Mouse (Mus musculus): Measurements from ENCODE around the gene Prss23. TPM values are rescaled to one million over a fixed set of nuclear protein-coding genes. Genes with fewer than 3 reads are reported as not detected.

Gene Prss23
- total and polyA plus RNA-seq, 3 experiments, result not detected

GRCm38 (mm10) chr7:89508672-89509071, 18.3 kb downstream of the Prss23 start (continued):
- TF ChIP-seq NRF1 (IDR thresholded peaks at IDR 0.05; ENCODE audit: insufficient read depth, low read depth, low read length, poor library complexity, severe bottlenecking) (no peak), ZMIZ1 (IDR thresholded peaks at IDR 0.05; ENCODE audit: low read depth, low read length) (no peak)

DNA sequence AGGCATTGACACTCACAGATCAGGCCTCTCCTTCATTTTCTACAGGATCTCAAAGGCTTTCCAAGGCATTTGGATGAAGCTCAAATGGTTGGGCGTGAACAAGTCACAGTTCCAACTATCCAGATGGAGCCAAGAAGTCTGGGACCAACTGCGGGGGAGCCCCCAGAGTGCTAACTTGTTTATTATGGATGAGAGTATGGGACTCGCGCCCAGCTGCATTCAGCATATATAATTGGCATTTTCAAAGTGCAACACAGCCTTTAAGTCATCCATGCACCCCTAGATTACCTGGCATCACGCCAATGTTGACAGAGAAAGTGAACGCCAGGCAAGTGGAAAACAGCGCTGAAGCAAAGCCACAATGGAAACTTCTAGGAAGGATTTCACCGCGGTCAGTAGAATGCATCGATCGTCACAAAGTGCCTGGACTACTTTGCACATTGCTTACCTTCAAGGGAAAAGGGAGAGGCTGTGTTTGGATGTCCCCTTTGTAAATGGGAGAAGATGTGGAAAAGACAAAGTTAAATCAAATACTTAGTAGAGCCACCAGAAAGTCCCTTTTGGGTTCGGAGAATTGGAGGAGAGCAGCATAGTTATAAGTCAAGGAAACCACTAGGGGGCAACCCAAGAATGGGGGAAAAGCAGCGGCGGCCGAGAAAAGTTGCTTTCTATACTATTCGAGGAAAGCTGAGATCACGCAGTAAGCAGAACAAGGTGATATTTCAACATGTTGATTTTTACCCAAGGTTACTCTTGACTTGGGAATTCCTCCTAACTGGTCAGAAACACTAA, 27.3 kb downstream of the Prss23 start:
- Histone ChIP-seq H3K4me1 (ENCODE audit: control insufficient read depth in 1 of 2, insufficient read depth in 2 of 2, low read length in 2 of 2) (no peaks in the 10 kb centered on the region), H3K9me3 (replicated peaks; ENCODE audit: insufficient read depth, low read length) (no peaks in the 10 kb centered on the region), H3K27ac (ENCODE audit: control insufficient read depth, low read depth, low read length) (no peak overlapping the region), H3K4me3 (ENCODE audit: control insufficient read depth in 1 of 2, insufficient read depth in 1 of 2, low read depth in 2 of 2, low read length in 2 of 2) (no peak overlapping the region), H3K36me3 (ENCODE audit: control insufficient read depth in 1 of 2, insufficient read depth in 2 of 2, low read length in 2 of 2) (no peaks in the 10 kb centered on the region), H3K79me2 (ENCODE audit: control insufficient read depth, insufficient read depth, low read length, poor library complexity) (no peaks in the 10 kb centered on the region), H3K27me3 (ENCODE audit: control insufficient read depth in 1 of 2, insufficient read depth in 2 of 2, low read length in 2 of 2) (no peaks in the 10 kb centered on the region; a peak in 1 of 4 replicates), H3K9ac (ENCODE audit: control insufficient read depth, low read depth, low read length, poor library complexity, severe bottlenecking) (no peak overlapping the region)
- TF ChIP-seq POLR2AphosphoS2 (IDR thresholded peaks at IDR 0.05; ENCODE audit: low read length), result no peak
- no peak for TF ChIP-seq JUND (IDR thresholded peaks at IDR 0.05; ENCODE audit: low read depth, low read length)
- TF ChIP-seq GABPA (IDR thresholded peaks at IDR 0.05; ENCODE audit: low read depth, low read length), result no peak
- peak; percentile 14 to 56 (median 54); a peak in 4 of 6 replicates for TF ChIP-seq CTCF (IDR thresholded peaks at IDR 0.05 in 2 of 3, conservative IDR thresholded peaks at IDR 0.05 in 1 of 3; ENCODE audit: control insufficient read depth in 1 of 3, insufficient read depth in 1 of 3, low read depth in 2 of 3, low read length in 3 of 3, poor library complexity in 1 of 3, severe bottlenecking in 1 of 3)
- TF ChIP-seq NRF1 (IDR thresholded peaks at IDR 0.05; ENCODE audit: insufficient read depth, low read depth, low read length, poor library complexity, severe bottlenecking), result no peak
- TF ChIP-seq RAD21 (IDR thresholded peaks at IDR 0.05; ENCODE audit: low read depth, low read length), result peak; percentile 50
- no peak for TF ChIP-seq NELFE (IDR thresholded peaks at IDR 0.05; ENCODE audit: low read depth, low read length)
- no peak for TF ChIP-seq SIN3A (IDR thresholded peaks at IDR 0.05; ENCODE audit: low read length)
- no peak for TF ChIP-seq KAT2A (conservative IDR thresholded peaks at IDR 0.05; ENCODE audit: low read depth, low read length)
- peak; percentile 31 for TF ChIP-seq SMC3 (IDR thresholded peaks at IDR 0.05; ENCODE audit: low read depth, low read length)
- TF ChIP-seq MYB (IDR thresholded peaks at IDR 0.05; ENCODE audit: low read depth, low read length), result no peak
- no peak for TF ChIP-seq MAX (IDR thresholded peaks at IDR 0.05; ENCODE audit: low read length)
- no peak for TF ChIP-seq POLR2AphosphoS5 (IDR thresholded peaks at IDR 0.05; ENCODE audit: borderline replicate concordance, low read depth, low read length)
- TF ChIP-seq GATA1 (IDR thresholded peaks at IDR 0.05; ENCODE audit: low read depth, low read length), result no peak
- peak; percentile 29 for DNase-seq (ENCODE audit: low read depth, low spot score)

GRCm38 (mm10) chr7:89483769-89484568, 43.0 kb downstream of the Prss23 start:
- no peaks in the 10 kb centered on the region for H3K79me2 ChIP-seq (ENCODE audit: control insufficient read depth, insufficient read depth, low read length, poor library complexity)
- H3K4me3 ChIP-seq (ENCODE audit: control insufficient read depth in 1 of 2, insufficient read depth in 1 of 2, low read depth in 2 of 2, low read length in 2 of 2), result no peak overlapping the region
- no peaks in the 10 kb centered on the region for H3K36me3 ChIP-seq (ENCODE audit: control insufficient read depth in 1 of 2, insufficient read depth in 2 of 2, low read length in 2 of 2)
- no peaks in the 10 kb centered on the region for H3K27me3 ChIP-seq (ENCODE audit: control insufficient read depth in 1 of 2, insufficient read depth in 2 of 2, low read length in 2 of 2)
- H3K9ac ChIP-seq (ENCODE audit: control insufficient read depth, low read depth, low read length, poor library complexity, severe bottlenecking), result no peak overlapping the region
- TF ChIP-seq E2F4 (IDR thresholded peaks at IDR 0.05; ENCODE audit: borderline replicate concordance, low read depth, low read length), result no peak
- TF ChIP-seq EP300 (IDR thresholded peaks at IDR 0.05; ENCODE audit: low read depth in 1 of 2, low read length in 2 of 2), result no peak
- no peak for TF ChIP-seq MEF2A (IDR thresholded peaks at IDR 0.05; ENCODE audit: extremely low read depth, insufficient replicate concordance, low read depth, low read length, poor library complexity, severe bottlenecking)
- no peak for TF ChIP-seq HCFC1 (IDR thresholded peaks at IDR 0.05; ENCODE audit: low read depth, low read length)
- no peak for TF ChIP-seq BHLHE40 (IDR thresholded peaks at IDR 0.05; ENCODE audit: borderline replicate concordance, low read depth, low read length)
- TF ChIP-seq KAT2A (conservative IDR thresholded peaks at IDR 0.05; ENCODE audit: low read depth, low read length), result no peak
- no peak for TF ChIP-seq MAX (IDR thresholded peaks at IDR 0.05; ENCODE audit: low read length)
- no peak for TF ChIP-seq POLR2AphosphoS5 (IDR thresholded peaks at IDR 0.05; ENCODE audit: borderline replicate concordance, low read depth, low read length)
- no peak for TF ChIP-seq SIN3A (IDR thresholded peaks at IDR 0.05; ENCODE audit: low read length)
- no peak for TF ChIP-seq RCOR1 (IDR thresholded peaks at IDR 0.05; ENCODE audit: low read depth, low read length)
- TF ChIP-seq UBTF (IDR thresholded peaks at IDR 0.05; ENCODE audit: borderline replicate concordance, insufficient read depth, low read depth, low read length), result no peak
- TF ChIP-seq POLR2AphosphoS2 (IDR thresholded peaks at IDR 0.05; ENCODE audit: low read length), result no peak
- no peak for TF ChIP-seq TBP (IDR thresholded peaks at IDR 0.05; ENCODE audit: low read depth, low read length)
- TF ChIP-seq GABPA (IDR thresholded peaks at IDR 0.05; ENCODE audit: low read depth, low read length), result no peak
- TF ChIP-seq POLR2A (IDR thresholded peaks at IDR 0.05; ENCODE audit: control insufficient read depth in 1 of 2, insufficient read depth in 1 of 2, low read depth in 1 of 2, low read length in 2 of 2, poor library complexity in 1 of 2), result no peak
- no peak for TF ChIP-seq USF1 (IDR thresholded peaks at IDR 0.05; ENCODE audit: low read depth, low read length)
- TF ChIP-seq NRF1 (IDR thresholded peaks at IDR 0.05; ENCODE audit: insufficient read depth, low read depth, low read length, poor library complexity, severe bottlenecking), result no peak
- no peak for TF ChIP-seq NELFE (IDR thresholded peaks at IDR 0.05; ENCODE audit: low read depth, low read length)
- H3K9me3 ChIP-seq (replicated peaks; ENCODE audit: insufficient read depth, low read length), result no peaks in the 10 kb centered on the region
- no peak overlapping the region for H3K27ac ChIP-seq (ENCODE audit: control insufficient read depth, low read depth, low read length)
- DNase-seq (ENCODE audit: low read depth, low spot score), result no peak
- no peaks in the 10 kb centered on the region for H3K4me1 ChIP-seq (ENCODE audit: control insufficient read depth in 1 of 2, insufficient read depth in 2 of 2, low read length in 2 of 2)

All from MEL (cell line).